8 mouse cellular contexts compared by ENCODE assay signal in the genomic region with DNA sequence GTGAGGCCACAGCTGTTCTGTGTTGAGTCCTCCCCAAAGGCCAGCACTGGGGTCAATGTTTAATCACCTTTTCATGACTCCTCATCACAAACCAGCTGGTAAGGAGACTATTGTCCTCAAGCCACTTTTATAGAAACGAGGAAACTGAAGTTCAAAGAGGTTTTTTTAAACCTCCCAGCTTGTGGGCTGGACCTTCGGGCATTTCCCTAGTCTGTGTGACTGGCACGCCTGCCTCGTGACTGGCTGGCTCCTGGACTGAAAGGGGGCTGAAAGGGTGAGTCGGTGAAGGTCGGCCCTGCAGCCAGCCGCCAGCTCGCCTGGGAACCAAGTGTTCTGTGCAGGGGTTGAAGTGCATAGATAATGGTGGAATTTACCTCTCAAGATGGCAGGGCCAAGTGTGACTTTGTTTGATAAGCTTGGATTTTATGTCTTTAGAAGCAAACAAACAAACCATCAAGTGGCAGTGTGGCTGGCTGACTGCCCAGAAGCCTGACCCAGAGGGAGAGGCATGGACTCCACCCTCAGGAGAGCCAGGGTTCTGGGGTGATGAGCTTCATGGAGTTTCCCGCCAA. TPM values are rescaled to one million over a fixed set of nuclear protein-coding genes. Genes with fewer than 3 reads are reported as not detected.
A peak's percentile ranks its signal among the peaks of the same experiment; 100 is the strongest.
DNase-seq lines count a peak whose midpoint lies in the region; ATAC-seq and TF ChIP-seq lines count a peak whose summit lies in the region.

No protein-coding gene starts in this region.

- no peaks in the 10 kb centered on the region for H3K9me3 ChIP-seq in hindbrain, embryonic 11.5 days (ENCODE audit: control insufficient read depth, low read length)
- H3K9me3 ChIP-seq in hindbrain, embryonic 13.5 days: no peaks in the 10 kb centered on the region
- H3K9me3 ChIP-seq in embryonic facial prominence, embryonic 10.5 days: 0 out of 2 replicates have a peak, but pooled peaks cover 2% of the 10 kb centered on the region
- H3K9me3 ChIP-seq in hindbrain, postnatal 0 days (ENCODE audit: low read length): no peaks in the 10 kb centered on the region
- no peaks in the 10 kb centered on the region for H3K9me3 ChIP-seq in liver, embryonic 15.5 days (replicated peaks)
- no peaks in the 10 kb centered on the region for H3K9me3 ChIP-seq in stomach, embryonic 15.5 days

- H3K9ac ChIP-seq in hindbrain, embryonic 11.5 days (ENCODE audit: low read depth, low read length): no peak overlapping the region
- no peak overlapping the region for H3K9ac ChIP-seq in hindbrain, embryonic 13.5 days
- no peak overlapping the region for H3K9ac ChIP-seq in hindbrain, postnatal 0 days (replicated peaks; ENCODE audit: low read length)
- no peak overlapping the region for H3K9ac ChIP-seq in liver, embryonic 15.5 days
- no peak overlapping the region for H3K9ac ChIP-seq in stomach, embryonic 15.5 days

- no peaks in the 10 kb centered on the region for H3K27me3 ChIP-seq in hindbrain, embryonic 11.5 days (ENCODE audit: control insufficient read depth, insufficient read depth, low read length)
- no peaks in the 10 kb centered on the region for H3K27me3 ChIP-seq in hindbrain, embryonic 13.5 days
- no peaks in the 10 kb centered on the region for H3K27me3 ChIP-seq in embryonic facial prominence, embryonic 10.5 days (replicated peaks; ENCODE audit: low read depth, poor library complexity, severe bottlenecking)
- H3K27me3 ChIP-seq in hindbrain, postnatal 0 days (ENCODE audit: insufficient read depth, low read length): no peaks in the 10 kb centered on the region
- H3K27me3 ChIP-seq in liver, embryonic 15.5 days: no peaks in the 10 kb centered on the region
- H3K27me3 ChIP-seq in stomach, embryonic 15.5 days (replicated peaks): no peaks in the 10 kb centered on the region

- no peak overlapping the region for H3K4me2 ChIP-seq in hindbrain, embryonic 11.5 days (replicated peaks; ENCODE audit: low read depth, low read length)
- H3K4me2 ChIP-seq in hindbrain, embryonic 13.5 days: no peak overlapping the region
- H3K4me2 ChIP-seq in hindbrain, postnatal 0 days (ENCODE audit: low read depth, low read length): no peak overlapping the region
- no peak overlapping the region for H3K4me2 ChIP-seq in liver, embryonic 15.5 days
- peak overlapping the region; percentile 11; the same call in 1 of the 2 replicates for H3K4me2 ChIP-seq in stomach, embryonic 15.5 days

- peak; percentile 21 for DNase-seq in hindbrain, embryonic 11.5 days (ENCODE audit: low spot score)
- DNase-seq in embryonic facial prominence, embryonic 10.5 days (ENCODE audit: low spot score): peak; percentile 47
- no peak for DNase-seq in hindbrain, postnatal 0 days (ENCODE audit: low spot score)
- no peak for DNase-seq in left cerebral cortex, postnatal 25 days (ENCODE audit: low spot score in 2 of 2)
- no peak for DNase-seq in thymus, postnatal 14 days

- intact Hi-C loops in left cerebral cortex, postnatal 25 days (cut with DNase I): no loop called here

- H3K4me3 ChIP-seq in hindbrain, embryonic 11.5 days (ENCODE audit: low read depth, low read length): no peak overlapping the region
- H3K4me3 ChIP-seq in hindbrain, embryonic 13.5 days: no peak overlapping the region
- no peak overlapping the region for H3K4me3 ChIP-seq in embryonic facial prominence, embryonic 10.5 days
- H3K4me3 ChIP-seq in hindbrain, postnatal 0 days (ENCODE audit: low read length): no peak overlapping the region
- H3K4me3 ChIP-seq in liver, embryonic 15.5 days (replicated peaks): no peak overlapping the region
- no peak overlapping the region for H3K4me3 ChIP-seq in stomach, embryonic 15.5 days (replicated peaks)

- peaks cover 2% of the 10 kb centered on the region; the same call in 1 of the 2 replicates for H3K4me1 ChIP-seq in hindbrain, embryonic 11.5 days (replicated peaks; ENCODE audit: control insufficient read depth, insufficient read depth, low read length)
- peaks cover 24% of the 10 kb centered on the region for H3K4me1 ChIP-seq in hindbrain, embryonic 13.5 days (replicated peaks)
- H3K4me1 ChIP-seq in embryonic facial prominence, embryonic 10.5 days: peaks cover 34% of the 10 kb centered on the region
- peaks cover 9% of the 10 kb centered on the region for H3K4me1 ChIP-seq in hindbrain, postnatal 0 days (ENCODE audit: insufficient read depth, low read length)
- peaks cover 43% of the 10 kb centered on the region for H3K4me1 ChIP-seq in liver, embryonic 15.5 days (replicated peaks)
- peaks cover 18% of the 10 kb centered on the region for H3K4me1 ChIP-seq in stomach, embryonic 15.5 days

- no peak overlapping the region for H3K27ac ChIP-seq in hindbrain, embryonic 11.5 days (ENCODE audit: low read depth, low read length)
- no peak overlapping the region for H3K27ac ChIP-seq in hindbrain, embryonic 13.5 days
- H3K27ac ChIP-seq in embryonic facial prominence, embryonic 10.5 days (replicated peaks): peak overlapping the region; percentile 51
- H3K27ac ChIP-seq in hindbrain, postnatal 0 days: no peak overlapping the region
- no peak overlapping the region for H3K27ac ChIP-seq in liver, embryonic 15.5 days (replicated peaks)
- peak overlapping the region; percentile 55 for H3K27ac ChIP-seq in stomach, embryonic 15.5 days

- no peaks in the 10 kb centered on the region for H3K36me3 ChIP-seq in hindbrain, embryonic 11.5 days (ENCODE audit: control insufficient read depth, insufficient read depth, low read length)
- no peaks in the 10 kb centered on the region for H3K36me3 ChIP-seq in hindbrain, embryonic 13.5 days
- H3K36me3 ChIP-seq in embryonic facial prominence, embryonic 10.5 days (replicated peaks): no peaks in the 10 kb centered on the region
- H3K36me3 ChIP-seq in hindbrain, postnatal 0 days (ENCODE audit: insufficient read depth, low read length): no peaks in the 10 kb centered on the region
- H3K36me3 ChIP-seq in liver, embryonic 15.5 days (replicated peaks): no peaks in the 10 kb centered on the region
- no peaks in the 10 kb centered on the region for H3K36me3 ChIP-seq in stomach, embryonic 15.5 days

- 27% methylated on average over 9 of the region's 9 CpGs for WGBS in hindbrain, embryonic 11.5 days
- WGBS in hindbrain, embryonic 13.5 days: 23% methylated on average over 9 of the region's 9 CpGs
- WGBS in embryonic facial prominence, embryonic 10.5 days: 32% methylated on average over 9 of the region's 9 CpGs
- WGBS in hindbrain, postnatal 0 days: 21% methylated on average over 9 of the region's 9 CpGs
- 7% methylated on average over 9 of the region's 9 CpGs for WGBS in liver, embryonic 15.5 days (ENCODE audit: insufficient replicate concordance)
- 33% methylated on average over 9 of the region's 9 CpGs for WGBS in stomach, embryonic 15.5 days

- ATAC-seq in hindbrain, embryonic 11.5 days (ENCODE audit: low FRiP score): no peak
- ATAC-seq in hindbrain, embryonic 13.5 days (ENCODE audit: low FRiP score): no peak
- 0 out of 2 replicates have a peak, but pooled peaks have one; percentile 45 for ATAC-seq in hindbrain, postnatal 0 days
- ATAC-seq in liver, embryonic 15.5 days (ENCODE audit: insufficient read depth): peak; percentile 68
- ATAC-seq in stomach, embryonic 15.5 days (ENCODE audit: insufficient read depth, low FRiP score, low read depth): peak; percentile 89

- TF ChIP-seq CTCF in hindbrain, postnatal 0 days (IDR thresholded peaks at IDR 0.05; ENCODE audit: low read depth): no peak

RNA-seq across cellular contexts. Expression of a gene that starts 54.1 kb away (rescaled TPM):
- polyA plus RNA-seq in hindbrain, embryonic 11.5 days (2014; fragmentation: Nextera tagmentation; extraction: Ambion mirVana): 15.7 and 17.2 TPM in 2 replicates
- 17.9 and 18.0 TPM in 2 replicates for polyA plus RNA-seq in hindbrain, embryonic 13.5 days (2015; fragmentation: Nextera tagmentation; extraction: Ambion mirVana)
- 32.5 and 35.7 TPM in 2 replicates for polyA plus RNA-seq in embryonic facial prominence, embryonic 10.5 days (2016; fragmentation: Nextera tagmentation; extraction: Ambion mirVana)
- total RNA-seq in hindbrain, postnatal 0 days (2014; rRNA removed): 11.3 and 15.9 TPM in 2 replicates
- 7.8 and 7.9 TPM in 2 replicates for polyA plus RNA-seq in hindbrain, postnatal 0 days (2015; fragmentation: Nextera tagmentation; extraction: Ambion mirVana)
- polyA plus RNA-seq in liver, embryonic 15.5 days (2015; fragmentation: Nextera tagmentation; extraction: Ambion mirVana): 4.9 and 6.1 TPM in 2 replicates
- polyA plus RNA-seq in stomach, embryonic 15.5 days (2015; fragmentation: Nextera tagmentation; extraction: Ambion mirVana): 17.4 and 19.9 TPM in 2 replicates
- total RNA-seq in left cerebral cortex, postnatal 25 days (2021): 1 to 10 TPM; 6.3 to 9.4 TPM

Comparison
In these comparisons a context has a peak if more than half of its experiments do, and no peak if none do; other contexts are left out.
1. ATAC-seq: peak in hindbrain, postnatal 0 days (single experiment), liver, embryonic 15.5 days (single experiment) and stomach, embryonic 15.5 days (single experiment); none in hindbrain, embryonic 11.5 days (single experiment) and hindbrain, embryonic 13.5 days (single experiment).
2. DNase-seq: peak in hindbrain, embryonic 11.5 days (single experiment) and embryonic facial prominence, embryonic 10.5 days (single experiment); none in hindbrain, postnatal 0 days (single experiment), left cerebral cortex, postnatal 25 days (0 of 2) and thymus, postnatal 14 days (single experiment).
3. H3K27ac ChIP-seq: peak in embryonic facial prominence, embryonic 10.5 days (single experiment) and stomach, embryonic 15.5 days (single experiment); none in hindbrain, embryonic 11.5 days (single experiment), hindbrain, embryonic 13.5 days (single experiment), hindbrain, postnatal 0 days (single experiment) and liver, embryonic 15.5 days (single experiment).